In genomic region chr6:120609858-120610257, GRCm38 (mm10) we compare ENCODE assay signal across 15 mouse cellular contexts.
"Had no signal": no experiment of that assay in that cellular context is flagged by ENCODE, and none has a peak within 500 bp of the region (broad histone marks: within the 10 kb centered on the region; RNA-seq: fewer than 3 reads in every experiment).

No protein-coding gene starts in this region.

- H3K4me2 ChIP-seq: limb, embryonic 12.5 days; limb, embryonic 15.5 days; midbrain, embryonic 11.5 days had no signal

- H3K36me3 ChIP-seq: limb, embryonic 12.5 days; limb, embryonic 15.5 days had no signal

- H3K4me1 ChIP-seq: limb, embryonic 12.5 days; limb, embryonic 15.5 days had no signal

- H3K27ac ChIP-seq: kidney, postnatal 0 days; limb, embryonic 12.5 days; limb, embryonic 15.5 days had no signal

- DNase-seq: kidney, adult 18-20 months; kidney, adult 9 months; kidney, postnatal 25 days; left cerebral cortex, postnatal 4 days; lung, adult 2 months; lung, postnatal 14 days; lung, postnatal 4 days; midbrain, embryonic 14.5 days; thymus, adult 18-20 months; thymus, postnatal 4 days had no signal

- H3K9ac ChIP-seq: limb, embryonic 12.5 days; limb, embryonic 15.5 days had no signal

- H3K27me3 ChIP-seq: limb, embryonic 15.5 days had no signal

- H3K9me3 ChIP-seq: limb, embryonic 12.5 days; limb, embryonic 15.5 days had no signal

- H3K4me3 ChIP-seq: limb, embryonic 12.5 days; limb, embryonic 15.5 days had no signal

- ATAC-seq: intestine, embryonic 16.5 days had no signal
